Mouse (Mus musculus): Measurements from ENCODE around the gene Rad51b. TPM values are rescaled to one million over a fixed set of nuclear protein-coding genes. Genes with fewer than 3 reads are reported as not detected.

Rad51b gene
- total and polyA plus RNA-seq, 3 experiments: 6.5 to 8.6 (median 8.5) TPM

DNA sequence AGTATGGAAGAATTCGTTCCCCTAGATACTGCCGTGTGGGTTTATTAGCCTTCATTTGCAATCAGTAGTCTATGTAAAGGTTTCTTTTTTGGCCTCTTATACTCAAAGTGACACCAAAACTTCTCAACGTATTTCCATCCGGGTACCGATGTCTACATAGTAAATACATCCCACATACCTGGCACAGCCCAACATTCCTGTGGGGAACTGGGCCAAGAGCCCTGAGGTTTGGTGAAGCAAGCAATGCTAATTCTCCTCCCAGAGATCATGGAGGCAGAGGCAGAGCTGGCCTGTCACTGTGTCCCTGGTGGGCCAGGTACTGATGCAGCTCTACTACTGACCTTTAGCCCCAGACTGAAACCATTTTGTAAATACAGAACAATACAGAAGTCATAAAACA lies 512.4 kb downstream of the Rad51b start:
- no peak for TF ChIP-seq POLR2AphosphoS2 (IDR thresholded peaks at IDR 0.05; ENCODE audit: low read depth, low read length)
- no peak for TF ChIP-seq CHD1 (IDR thresholded peaks at IDR 0.05; ENCODE audit: low read depth, low read length)
- TF ChIP-seq JUND (conservative IDR thresholded peaks at IDR 0.05; ENCODE audit: low read depth, low read length): no peak
- no peak for TF ChIP-seq PAX5 (IDR thresholded peaks at IDR 0.05; ENCODE audit: low read length)
- no peak for TF ChIP-seq RCOR1 (conservative IDR thresholded peaks at IDR 0.05; ENCODE audit: low read depth, low read length)
- no peak for TF ChIP-seq ELF1 (IDR thresholded peaks at IDR 0.05; ENCODE audit: low read depth, low read length)
- no peak for TF ChIP-seq SMC3 (IDR thresholded peaks at IDR 0.05; ENCODE audit: low read depth, low read length)
- TF ChIP-seq ETS1 (conservative IDR thresholded peaks at IDR 0.05; ENCODE audit: low read depth, low read length): no peak
- TF ChIP-seq HCFC1 (IDR thresholded peaks at IDR 0.05; ENCODE audit: low read depth, low read length): no peak
- H3K4me2 ChIP-seq (ENCODE audit: insufficient read depth, low read depth, poor library complexity, severe bottlenecking): no peak overlapping the region
- dilution Hi-C loops (cut with MboI; ENCODE audit: extremely low pct_ligation_motif_present, extremely low pct_unique_long_range_greater_than_20kb, low sequenced_read_pairs) (no loop called here), in situ Hi-C loops (cut with MboI; ENCODE audit: low pct_ligation_motif_present, low pct_unique_long_range_greater_than_20kb, low sequenced_read_pairs) (no loop called here)
- no peak for DNase-seq (ENCODE audit: extremely low read depth)
- no peaks in the 10 kb centered on the region for H3K9me3 ChIP-seq (replicated peaks; ENCODE audit: low read length)
- no peaks in the 10 kb centered on the region for H3K79me2 ChIP-seq (replicated peaks; ENCODE audit: control insufficient read depth, extremely low read depth, insufficient read depth, poor library complexity, severe bottlenecking)
- H3K9ac ChIP-seq (ENCODE audit: insufficient read depth, low read depth): no peak overlapping the region
- no peak overlapping the region for H3K27ac ChIP-seq (ENCODE audit: insufficient read depth, low read depth)
- peaks cover 2 to 58% of the 10 kb centered on the region in 2 experiments; a peak in 3 of 4 replicates for H3K4me1 ChIP-seq (ENCODE audit: control insufficient read depth in 1 of 2, insufficient read depth in 2 of 2)
- no peaks in the 10 kb centered on the region for H3K36me3 ChIP-seq (replicated peaks in 1 of 2; ENCODE audit: control insufficient read depth in 1 of 2, insufficient read depth in 1 of 2, low read length in 1 of 2)
- H3K27me3 ChIP-seq (replicated peaks): no peaks in the 10 kb centered on the region
- no peak overlapping the region for H3K4me3 ChIP-seq (replicated peaks in 1 of 3; ENCODE audit: low read depth in 2 of 3, low read length in 2 of 3, poor library complexity in 1 of 3)

DNA sequence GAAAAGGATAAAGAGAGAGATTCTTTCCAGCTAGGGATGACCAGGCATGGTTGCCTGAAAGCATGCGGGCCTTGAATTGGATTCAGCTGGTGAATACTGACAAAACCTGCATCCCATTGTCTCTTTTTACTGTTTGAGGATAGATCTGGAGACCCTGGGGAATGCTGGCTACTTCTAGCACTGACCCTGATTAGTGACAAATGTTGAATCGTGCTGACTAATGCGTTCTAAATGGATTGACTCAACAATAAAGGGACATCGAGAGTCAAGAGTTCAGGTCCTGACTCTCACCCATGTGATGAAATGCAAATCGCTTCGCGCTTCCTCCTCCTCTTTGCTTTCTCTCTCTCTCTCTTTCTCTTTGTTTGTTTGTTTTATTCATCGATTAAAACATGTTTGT lies 515.3 kb downstream of the Rad51b start:
- Histone ChIP-seq H3K4me2 (ENCODE audit: insufficient read depth, low read depth, poor library complexity, severe bottlenecking) (no peak overlapping the region), H3K9ac (ENCODE audit: insufficient read depth, low read depth) (no peak overlapping the region), H3K27me3 (replicated peaks) (no peaks in the 10 kb centered on the region), H3K27ac (ENCODE audit: insufficient read depth, low read depth) (no peak overlapping the region), H3K4me3 (replicated peaks in 1 of 3; ENCODE audit: low read depth in 2 of 3, low read length in 2 of 3, poor library complexity in 1 of 3) (no peak overlapping the region), H3K79me2 (replicated peaks; ENCODE audit: control insufficient read depth, extremely low read depth, insufficient read depth, poor library complexity, severe bottlenecking) (no peaks in the 10 kb centered on the region), H3K36me3 (replicated peaks in 1 of 2; ENCODE audit: control insufficient read depth in 1 of 2, insufficient read depth in 1 of 2, low read length in 1 of 2) (no peaks in the 10 kb centered on the region), H3K9me3 (replicated peaks; ENCODE audit: low read length) (no peaks in the 10 kb centered on the region), H3K4me1 (ENCODE audit: control insufficient read depth in 1 of 2, insufficient read depth in 2 of 2) (peaks cover 2 to 32% of the 10 kb centered on the region in 2 experiments; a peak in 2 of 4 replicates)
- no peak for DNase-seq (ENCODE audit: extremely low read depth)
- dilution Hi-C loops (cut with MboI; ENCODE audit: extremely low pct_ligation_motif_present, extremely low pct_unique_long_range_greater_than_20kb, low sequenced_read_pairs) (no loop called here), in situ Hi-C loops (cut with MboI; ENCODE audit: low pct_ligation_motif_present, low pct_unique_long_range_greater_than_20kb, low sequenced_read_pairs) (no loop called here)
- TF ChIP-seq MYC (IDR thresholded peaks at IDR 0.05; ENCODE audit: low read depth, low read length): no peak
- no peak for TF ChIP-seq ZC3H11A (IDR thresholded peaks at IDR 0.05; ENCODE audit: low read depth, low read length)
- TF ChIP-seq E2F4 (IDR thresholded peaks at IDR 0.05; ENCODE audit: insufficient replicate concordance, low read depth, low read length): no peak
- no peak for TF ChIP-seq ETS1 (conservative IDR thresholded peaks at IDR 0.05; ENCODE audit: low read depth, low read length)
- no peak for TF ChIP-seq MAX (IDR thresholded peaks at IDR 0.05; ENCODE audit: low read length)
- no peak for TF ChIP-seq CHD2 (IDR thresholded peaks at IDR 0.05; ENCODE audit: low read length)
- TF ChIP-seq ELF1 (IDR thresholded peaks at IDR 0.05; ENCODE audit: low read depth, low read length): no peak
- TF ChIP-seq EP300 (IDR thresholded peaks at IDR 0.05; ENCODE audit: low read length): no peak
- no peak for TF ChIP-seq GABPA (IDR thresholded peaks at IDR 0.05; ENCODE audit: insufficient replicate concordance, low read depth, low read length)
- TF ChIP-seq ZKSCAN1 (IDR thresholded peaks at IDR 0.05; ENCODE audit: borderline replicate concordance, low read depth, low read length): no peak
